Mouse (Mus musculus) limb, embryonic 11.5 days (tissue): ENCODE results near the gene Gm10203. TPM values are rescaled to one million over a fixed set of nuclear protein-coding genes. Genes with fewer than 3 reads are reported as not detected.

Experiments used
- ATAC-seq: fragments of 200-750 bp; cut with Nextera tagmentation; 2 replicates; pipeline ENCODE4 v1.8.0; 2017; ENCODE audit warnings: low read depth; ENCODE audit not compliant: insufficient number of reproducible peaks, low FRiP score, low TSS enrichment
- DNase-seq: peaks from one replicate; pipeline ENCODE4 v3.0.0-alpha.2; 2015; ENCODE audit warnings: low spot score
- H3K27ac ChIP-seq: fragments of 300-500 bp; sonication (generic); replicated peaks from 2 replicates; pipeline ENCODE4 v1.5.1; 2014; ENCODE audit warnings: low read depth, mild to moderate bottlenecking, low read length
- H3K27me3 ChIP-seq: fragments of 300-500 bp; sonication (generic); 2 replicates; pipeline ENCODE4 v1.6.1; 2014; ENCODE audit warnings: mild to moderate bottlenecking, low read length, mixed read lengths; ENCODE audit not compliant: control insufficient read depth, insufficient read depth
- H3K36me3 ChIP-seq: fragments of 300-500 bp; sonication (generic); 2 replicates; pipeline ENCODE4 v1.6.1; 2014; ENCODE audit warnings: mild to moderate bottlenecking, low read length, moderate library complexity, mixed read lengths; ENCODE audit not compliant: control insufficient read depth, insufficient read depth
- H3K4me1 ChIP-seq: fragments of 300-500 bp; sonication (generic); 2 replicates; pipeline ENCODE4 v1.6.1; 2014; ENCODE audit warnings: low read length, mixed read lengths; ENCODE audit not compliant: control insufficient read depth, insufficient read depth
- H3K4me2 ChIP-seq: fragments of 300-500 bp; sonication (generic); 2 replicates; pipeline ENCODE4 v1.6.1; 2014; ENCODE audit warnings: low read depth, mild to moderate bottlenecking, moderate library complexity; ENCODE audit not compliant: severe bottlenecking
- H3K4me3 ChIP-seq: fragments of 300-500 bp; sonication (generic); 2 replicates; pipeline ENCODE4 v1.5.1; 2014; ENCODE audit warnings: low read depth, low read length
- H3K9ac ChIP-seq: fragments of 300-500 bp; sonication (generic); 2 replicates; pipeline ENCODE4 v1.6.1; 2014; ENCODE audit warnings: mild to moderate bottlenecking, low read length
- H3K9me3 ChIP-seq: fragments of 300-500 bp; sonication (generic); 2 replicates; pipeline ENCODE4 v1.6.1; 2016; ENCODE audit warnings: low read length; ENCODE audit not compliant: control insufficient read depth
- WGBS: fragments of 180-500 bp; shearing (Covaris S2); extraction: QIAGEN DNeasy Blood & Tissue Kit; methylation state at CpG from one replicate; pipeline ENCODE4 v1.1.7; 2014; 5-methylcytosine and 5-hydroxymethylcytosine counted together
- polyA plus RNA-seq: library from polyadenylated mRNA; unstranded; fragments of >200 nt; fragmentation: Nextera tagmentation; extraction: Ambion mirVana; gene quantifications from 2 replicates; pipeline ENCODE4 v1.2.1, GENCODE M21; 2014

Gene Gm10203
- polyA plus RNA-seq, 1 experiment from 2014 or later: not detected

DNA sequence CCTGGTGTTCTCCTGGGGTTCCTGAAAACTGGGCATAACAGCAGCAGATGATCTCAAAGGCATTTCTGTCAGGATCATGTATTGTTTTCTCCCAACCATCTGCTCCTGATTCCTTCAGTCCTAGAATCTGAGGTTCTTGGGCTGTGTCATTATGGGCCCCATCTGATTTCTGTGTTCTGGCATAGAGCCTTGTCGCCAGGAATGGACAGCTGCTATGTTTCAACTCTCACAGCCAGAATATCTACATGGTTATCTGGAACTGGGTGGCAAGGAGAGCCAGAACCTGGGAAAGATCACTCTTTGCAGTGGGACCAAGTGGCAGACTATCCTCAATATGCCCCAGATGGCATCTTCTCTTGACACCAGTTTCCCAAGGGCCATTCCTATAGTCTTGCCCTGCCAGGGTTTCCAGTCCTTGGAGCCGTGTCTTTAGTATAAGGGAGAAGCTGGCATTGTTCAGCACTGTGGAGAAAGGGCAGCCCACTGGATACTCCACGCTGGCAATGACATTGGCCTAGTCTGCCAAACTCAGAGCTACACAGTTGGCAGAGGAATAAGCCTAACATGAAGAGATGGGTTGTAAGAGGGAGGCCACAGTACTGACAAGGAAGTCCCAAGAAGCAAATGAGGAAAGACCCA, 45.1 kb downstream of the Gm10203 start:
- no peak overlapping the region for H3K4me2 ChIP-seq
- ATAC-seq: no peak
- no peak overlapping the region for H3K4me3 ChIP-seq
- no peak overlapping the region for H3K9ac ChIP-seq
- no peak for DNase-seq
- H3K27me3 ChIP-seq: no peaks in the 10 kb centered on the region
- peaks cover 22% of the 10 kb centered on the region for H3K36me3 ChIP-seq
- WGBS: 93% methylated on average over 3 of the region's 3 CpGs
- no peak overlapping the region for H3K27ac ChIP-seq
- no peaks in the 10 kb centered on the region for H3K4me1 ChIP-seq
- H3K9me3 ChIP-seq: no peaks in the 10 kb centered on the region

DNA sequence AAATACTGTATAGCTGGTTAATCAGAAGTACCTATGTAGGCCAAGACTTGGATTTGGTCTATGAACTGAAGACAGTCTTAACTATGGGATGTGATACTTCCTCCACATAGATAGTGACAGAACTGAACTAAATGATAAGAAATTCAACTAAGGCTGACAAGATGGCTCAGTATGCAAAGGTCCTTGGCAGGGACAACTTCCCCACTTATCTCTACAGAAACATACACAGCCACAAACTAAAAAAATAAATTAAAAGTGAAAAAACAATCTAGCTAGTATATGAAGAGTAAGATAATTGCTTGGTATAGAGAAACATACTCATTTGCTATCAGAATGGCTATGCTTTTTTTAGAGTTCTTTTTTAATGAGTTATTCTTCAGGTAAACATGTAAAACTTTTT, 49.1 kb downstream of the Gm10203 start:
- Histone ChIP-seq H3K4me3 (no peak overlapping the region), H3K27ac (no peak overlapping the region), H3K4me2 (no peak overlapping the region), H3K9me3 (no peaks in the 10 kb centered on the region; the same call in 1 of the 2 replicates), H3K4me1 (no peaks in the 10 kb centered on the region), H3K36me3 (peaks cover 26% of the 10 kb centered on the region), H3K27me3 (no peaks in the 10 kb centered on the region), H3K9ac (no peak overlapping the region)
- no peak for ATAC-seq
- DNase-seq: no peak

Other genes with a start within 250 kb of the Gm10203 start
- 10.8 and 12.3 TPM in 2 replicates for gene Caprin2, start 233.9 kb upstream of the Gm10203 start, polyA plus RNA-seq
- gene Sinhcaf, start 183.7 kb upstream of the Gm10203 start, polyA plus RNA-seq: 224 and 241 TPM in 2 replicates
- gene Dennd5b, start 28.5 kb upstream of the Gm10203 start, polyA plus RNA-seq: 7.5 and 9.1 TPM in 2 replicates
- gene Etfbkmt, start 9.7 kb downstream of the Gm10203 start, polyA plus RNA-seq: 10.5 and 13.0 TPM in 2 replicates
- 39.1 and 43.0 TPM in 2 replicates for gene Amn1, start 58.5 kb downstream of the Gm10203 start, polyA plus RNA-seq
- 60.4 and 61.7 TPM in 2 replicates for gene Resf1, start 179.2 kb downstream of the Gm10203 start, polyA plus RNA-seq